Mouse (Mus musculus): ENCODE data around the gene Nynrin. TPM values are rescaled to one million over a fixed set of nuclear protein-coding genes. Genes with fewer than 3 reads are reported as not detected.

Nynrin gene
- polyA plus RNA-seq, 1 experiment from 2014 or later, result 13.6 TPM

DNA sequence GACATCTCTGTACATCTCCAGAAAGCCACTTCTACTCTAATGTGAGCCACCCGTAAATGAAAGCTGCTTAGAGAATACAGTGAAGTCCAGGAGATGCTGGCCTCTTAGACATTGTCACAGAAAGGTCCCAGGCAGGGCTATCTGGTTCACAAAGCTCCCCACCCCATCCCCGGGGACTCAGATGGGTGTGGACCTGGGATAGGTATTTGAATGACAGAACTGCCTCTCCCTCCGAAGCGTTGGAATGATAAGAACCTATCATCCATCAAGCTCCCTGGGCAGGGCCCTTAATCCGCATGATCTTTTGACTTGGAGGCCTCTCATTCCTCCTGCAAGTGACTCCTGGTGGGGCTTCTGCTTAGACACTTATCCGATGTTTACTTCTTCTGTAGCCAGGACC is 2.9 kb upstream of the Nynrin start:
- Histone ChIP-seq H3K4me3 (no peak overlapping the region), H3K9ac (no peak overlapping the region), H3K27me3 (replicated peaks) (no peaks in the 10 kb centered on the region), H3K36me3 (replicated peaks) (no peaks in the 10 kb centered on the region), H3K4me2 (no peak overlapping the region), H3K4me1 (peaks cover 26% of the 10 kb centered on the region), H3K27ac (no peak overlapping the region), H3K9me3 (no peaks in the 10 kb centered on the region)
- WGBS, result 70% methylated on average over 6 of the region's 6 CpGs
- no peak for ATAC-seq (replicated peaks)

DNA sequence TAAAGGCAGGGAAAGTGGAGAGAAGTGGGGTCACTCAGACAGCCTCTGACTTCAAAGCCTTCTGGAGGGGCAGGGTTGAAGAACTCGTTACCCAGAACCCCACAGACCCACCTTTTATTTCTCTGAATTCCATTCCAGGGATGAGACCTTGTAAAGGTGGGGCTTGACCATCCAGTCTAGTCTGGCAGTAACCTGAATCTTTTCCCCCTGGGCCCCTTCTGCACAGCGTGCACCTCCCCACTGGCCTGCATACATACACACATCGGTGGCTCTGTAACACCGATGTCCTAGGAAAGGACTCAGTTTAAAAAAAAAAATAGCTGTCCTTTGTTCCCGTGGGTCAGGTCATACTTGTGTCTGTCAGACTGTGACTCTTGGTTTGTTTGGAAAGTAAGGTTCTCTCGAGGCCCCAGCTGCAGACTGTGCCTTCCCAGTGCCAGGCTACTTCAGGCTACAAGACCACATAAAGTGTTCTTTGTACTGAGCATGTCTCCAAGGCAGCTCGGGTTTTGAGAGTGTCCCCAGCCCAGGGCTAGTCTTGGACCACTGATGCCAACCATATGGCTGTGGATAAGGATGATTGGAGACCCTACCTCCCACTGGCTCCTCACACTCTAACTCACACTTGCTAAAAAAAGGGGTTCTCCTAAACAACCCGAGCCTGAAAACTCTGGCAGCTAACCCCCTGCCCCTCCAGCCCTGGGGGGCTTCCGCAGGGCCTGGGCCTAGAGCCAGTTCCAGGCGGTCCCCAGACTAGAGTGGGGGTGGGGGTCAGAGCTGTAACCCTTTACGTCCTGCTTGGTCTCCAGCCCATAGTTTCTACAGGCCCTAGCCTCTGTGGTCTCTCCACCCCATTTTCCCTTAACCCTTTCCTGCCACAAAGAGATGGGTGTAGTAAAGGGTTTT is 911 bp upstream of the Nynrin start:
- Histone ChIP-seq H3K9me3 (no peaks in the 10 kb centered on the region), H3K27me3 (replicated peaks) (no peaks in the 10 kb centered on the region), H3K36me3 (replicated peaks) (no peaks in the 10 kb centered on the region), H3K4me1 (peaks cover 45% of the 10 kb centered on the region), H3K27ac (peak overlapping the region; percentile 83), H3K4me3 (peak overlapping the region; percentile 65), H3K9ac (no peak overlapping the region; the same call in 1 of the 2 replicates), H3K4me2 (peak overlapping the region; percentile 61)
- ATAC-seq (replicated peaks), result peak; percentile 79
- WGBS, result 4% methylated on average over 11 of the region's 11 CpGs

DNA sequence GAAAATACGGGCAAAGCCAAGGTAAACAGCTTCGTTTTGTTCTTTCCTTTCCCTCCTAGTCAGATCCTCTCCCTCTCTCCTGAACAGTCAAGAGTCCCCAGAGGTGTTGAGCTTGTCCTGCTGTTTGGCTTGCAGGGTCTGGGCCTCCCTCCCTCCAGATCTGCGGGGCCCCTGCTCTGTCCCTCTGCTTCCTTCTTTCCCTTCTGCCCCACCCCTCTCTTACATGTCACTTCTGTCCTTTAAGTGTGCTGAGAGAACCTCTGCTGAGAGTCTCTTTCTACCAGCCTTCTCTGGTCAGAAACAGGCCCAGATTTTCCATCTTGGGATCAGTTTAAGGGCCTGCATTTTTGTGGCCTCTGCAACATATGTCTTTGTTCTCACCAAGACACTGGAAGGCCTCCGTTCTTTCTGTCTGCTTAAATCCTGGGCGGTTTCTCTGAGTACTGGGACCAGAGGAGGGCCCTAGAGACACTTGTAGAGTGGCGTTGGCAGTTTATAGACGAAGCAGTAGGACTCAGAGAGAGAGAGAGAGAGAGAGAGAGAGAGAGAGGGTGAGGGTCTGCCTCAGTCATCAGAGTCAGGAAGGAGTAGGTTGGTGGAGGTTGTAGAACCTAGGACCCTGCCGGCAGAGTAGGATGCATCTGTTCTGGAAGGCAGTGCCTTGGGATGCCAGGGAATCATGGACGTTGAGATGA is 743 bp downstream of the Nynrin start:
- Histone ChIP-seq H3K9ac (peak overlapping the region; percentile 67), H3K27me3 (replicated peaks) (no peaks in the 10 kb centered on the region), H3K27ac (peak overlapping the region; percentile 83), H3K4me3 (peak overlapping the region; percentile 65), H3K36me3 (replicated peaks) (no peaks in the 10 kb centered on the region), H3K4me2 (peak overlapping the region; percentile 61), H3K9me3 (no peaks in the 10 kb centered on the region), H3K4me1 (peaks cover 56% of the 10 kb centered on the region)
- peak; percentile 44 for ATAC-seq (replicated peaks)
- under 1% methylated on average over 9 of the region's 9 CpGs for WGBS

DNA sequence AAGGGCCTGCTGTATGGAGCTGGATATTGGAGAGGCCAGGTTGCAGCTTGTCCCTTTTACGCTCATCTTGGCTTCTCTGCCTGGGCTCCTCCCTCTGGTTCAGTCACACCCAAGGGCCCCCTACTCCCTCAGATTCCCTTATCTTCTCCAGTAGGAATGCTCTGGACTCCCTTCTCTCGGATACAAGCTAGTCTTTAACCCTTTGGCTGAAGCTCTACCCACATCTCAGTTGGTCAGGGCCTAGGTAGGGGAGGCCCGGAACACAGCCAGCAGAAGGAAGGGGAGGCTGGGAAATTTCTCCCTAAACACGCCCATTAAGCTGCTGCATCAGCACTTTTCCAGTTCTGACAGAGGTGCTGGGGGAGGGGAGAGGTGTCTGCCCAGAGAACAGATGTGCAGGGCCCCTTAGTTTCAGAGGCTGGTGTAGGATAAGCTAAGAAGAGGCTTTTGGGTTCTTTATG is 1.3 kb downstream of the Nynrin start:
- Histone ChIP-seq H3K4me3 (peak overlapping the region; percentile 65), H3K9ac (peak overlapping the region; percentile 67), H3K4me1 (peaks cover 57% of the 10 kb centered on the region), H3K4me2 (peak overlapping the region; percentile 61), H3K27ac (peak overlapping the region; percentile 83), H3K9me3 (no peaks in the 10 kb centered on the region), H3K36me3 (replicated peaks) (no peaks in the 10 kb centered on the region), H3K27me3 (replicated peaks) (no peaks in the 10 kb centered on the region)
- WGBS, result 0% methylated on average over 4 of the region's 4 CpGs
- peak; percentile 41 for ATAC-seq (replicated peaks)

DNA sequence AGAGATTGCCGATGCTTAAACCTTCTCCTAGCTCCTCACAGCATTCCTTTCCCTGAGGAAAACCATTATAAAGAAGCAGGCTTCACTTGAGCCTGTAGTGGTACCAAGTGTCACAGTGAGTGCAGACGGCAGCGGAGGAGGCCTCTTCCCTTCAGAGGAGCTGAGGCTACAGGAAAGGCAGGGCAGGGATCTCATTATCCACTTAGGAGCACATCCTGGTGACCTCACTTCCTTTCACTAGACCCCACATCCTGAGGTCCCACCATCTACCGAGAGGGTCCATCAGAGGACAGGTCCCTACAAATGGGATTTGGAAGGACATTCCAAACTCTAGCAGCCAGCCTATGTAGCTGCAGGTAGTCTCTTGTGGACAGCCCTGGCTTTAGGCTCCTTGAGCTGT is 3.8 kb downstream of the Nynrin start:
- ATAC-seq (replicated peaks), result no peak
- Histone ChIP-seq H3K27ac (no peak overlapping the region), H3K4me1 (peaks cover 61% of the 10 kb centered on the region), H3K9me3 (no peaks in the 10 kb centered on the region), H3K36me3 (replicated peaks) (no peaks in the 10 kb centered on the region), H3K27me3 (replicated peaks) (no peaks in the 10 kb centered on the region), H3K4me3 (no peak overlapping the region), H3K4me2 (no peak overlapping the region; the same call in 1 of the 2 replicates), H3K9ac (no peak overlapping the region)
- 66% methylated on average over 4 of the region's 4 CpGs for WGBS

DNA sequence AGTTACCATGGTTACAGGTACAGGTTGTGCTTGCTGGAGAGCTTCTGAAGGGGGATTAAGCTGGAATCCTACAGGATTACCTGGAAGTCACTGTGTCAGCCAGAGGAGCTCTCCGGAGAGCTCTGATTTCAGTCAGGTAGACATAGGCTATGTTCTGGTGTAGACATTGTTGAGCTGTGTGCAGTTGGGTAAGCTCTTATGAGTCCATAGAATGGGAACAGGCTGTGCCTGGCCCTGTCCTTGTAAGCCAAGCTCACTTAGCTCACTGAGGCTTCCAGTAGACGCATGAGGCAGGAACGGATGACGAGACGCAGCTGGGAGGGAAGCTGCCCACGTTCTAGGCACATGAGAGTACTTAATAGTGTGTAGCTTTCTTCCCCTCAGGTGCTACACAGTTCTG is 8.4 kb downstream of the Nynrin start:
- H3K27ac ChIP-seq, result no peak overlapping the region
- no peak overlapping the region for H3K9ac ChIP-seq
- 76% methylated on average over 6 of the region's 6 CpGs for WGBS
- peak; percentile 10; the same call in 1 of the 2 replicates for ATAC-seq (replicated peaks)
- no peak overlapping the region for H3K4me3 ChIP-seq
- no peaks in the 10 kb centered on the region for H3K27me3 ChIP-seq (replicated peaks)
- H3K4me2 ChIP-seq, result no peak overlapping the region
- H3K4me1 ChIP-seq, result peaks cover 32% of the 10 kb centered on the region
- H3K36me3 ChIP-seq (replicated peaks), result peaks cover 13% of the 10 kb centered on the region
- no peaks in the 10 kb centered on the region for H3K9me3 ChIP-seq

DNA sequence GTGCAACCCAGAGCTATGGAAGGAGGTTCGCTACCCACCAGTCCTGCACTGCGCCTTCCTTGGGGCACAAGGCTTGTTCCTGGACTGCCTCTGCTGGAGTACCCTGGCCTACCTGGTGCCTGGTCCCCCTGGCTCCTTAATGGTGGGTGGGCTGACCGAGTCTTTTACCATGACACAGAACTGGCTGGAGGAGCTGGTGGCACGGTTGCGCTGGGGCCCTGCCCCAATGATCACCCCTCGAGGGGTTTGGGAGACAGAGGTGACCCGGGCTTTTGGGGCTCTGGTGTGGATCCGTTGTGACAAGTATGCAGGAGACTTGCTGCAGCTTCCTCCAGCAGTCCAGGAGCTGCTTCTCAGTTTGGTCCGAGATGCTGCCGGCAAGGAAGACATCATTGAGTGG is 9.2 kb downstream of the Nynrin start:
- peaks cover 24% of the 10 kb centered on the region for H3K4me1 ChIP-seq
- no peak overlapping the region for H3K4me2 ChIP-seq
- 94% methylated on average over 10 of the region's 10 CpGs for WGBS
- no peaks in the 10 kb centered on the region for H3K9me3 ChIP-seq
- peaks cover 13% of the 10 kb centered on the region for H3K36me3 ChIP-seq (replicated peaks)
- no peak overlapping the region for H3K27ac ChIP-seq
- H3K9ac ChIP-seq, result no peak overlapping the region
- H3K4me3 ChIP-seq, result no peak overlapping the region
- no peaks in the 10 kb centered on the region for H3K27me3 ChIP-seq (replicated peaks)
- no peak; the same call in 1 of the 2 replicates for ATAC-seq (replicated peaks)

DNA sequence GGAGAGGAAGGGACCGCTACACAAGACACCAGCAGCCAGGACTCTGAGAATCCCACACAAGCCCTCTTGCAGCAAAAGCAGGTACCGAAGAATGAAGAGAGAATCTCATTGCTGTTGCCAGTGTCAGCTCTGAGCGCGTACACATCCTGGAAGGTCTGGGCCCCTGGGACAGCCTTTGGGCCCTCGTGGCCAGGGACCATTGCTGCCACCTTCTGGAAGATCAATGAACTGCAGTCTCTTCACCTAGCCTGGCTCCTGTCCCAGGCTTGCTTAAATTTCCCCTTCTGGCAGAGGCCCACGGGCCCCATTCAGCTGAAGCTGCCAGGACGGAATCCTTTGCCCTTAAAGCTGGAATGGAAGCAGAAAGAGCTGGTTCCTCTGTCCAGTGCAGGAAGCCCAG is 10.0 kb downstream of the Nynrin start:
- Histone ChIP-seq H3K4me3 (no peak overlapping the region), H3K27me3 (replicated peaks) (no peaks in the 10 kb centered on the region), H3K4me2 (no peak overlapping the region), H3K36me3 (replicated peaks) (peaks cover 20% of the 10 kb centered on the region), H3K4me1 (peaks cover 20% of the 10 kb centered on the region; the same call in 1 of the 2 replicates), H3K9me3 (no peaks in the 10 kb centered on the region), H3K27ac (no peak overlapping the region), H3K9ac (no peak overlapping the region)
- 24% methylated on average over 7 of the region's 7 CpGs for WGBS
- ATAC-seq (replicated peaks), result no peak

DNA sequence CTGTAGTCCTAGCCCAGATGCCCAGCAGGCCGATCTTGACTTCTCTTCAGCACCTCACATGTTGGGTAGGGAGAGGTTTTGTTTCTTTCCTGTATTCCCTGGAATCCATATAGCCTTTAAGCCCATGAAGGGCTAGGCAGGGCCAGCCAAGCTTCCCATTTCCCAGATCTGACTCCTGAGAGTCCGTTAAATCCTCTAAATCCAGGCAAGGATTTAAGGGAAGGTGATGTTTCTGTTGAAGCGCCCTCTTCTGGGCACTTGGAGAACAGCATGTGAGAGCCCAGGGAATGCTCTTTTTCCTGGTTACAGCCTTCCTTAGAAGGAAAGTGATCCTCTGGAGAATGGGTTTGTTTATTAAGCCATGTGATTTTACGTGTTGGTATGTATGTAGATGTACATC is 13.2 kb downstream of the Nynrin start:
- ATAC-seq (replicated peaks), result no peak
- Histone ChIP-seq H3K27me3 (replicated peaks) (no peaks in the 10 kb centered on the region), H3K36me3 (replicated peaks) (peaks cover 50% of the 10 kb centered on the region), H3K9ac (no peak overlapping the region), H3K4me1 (peaks cover 5% of the 10 kb centered on the region; the same call in 1 of the 2 replicates), H3K4me2 (no peak overlapping the region), H3K4me3 (no peak overlapping the region), H3K27ac (no peak overlapping the region), H3K9me3 (no peaks in the 10 kb centered on the region)
- WGBS, result 35% methylated on average over 4 of the region's 4 CpGs

DNA sequence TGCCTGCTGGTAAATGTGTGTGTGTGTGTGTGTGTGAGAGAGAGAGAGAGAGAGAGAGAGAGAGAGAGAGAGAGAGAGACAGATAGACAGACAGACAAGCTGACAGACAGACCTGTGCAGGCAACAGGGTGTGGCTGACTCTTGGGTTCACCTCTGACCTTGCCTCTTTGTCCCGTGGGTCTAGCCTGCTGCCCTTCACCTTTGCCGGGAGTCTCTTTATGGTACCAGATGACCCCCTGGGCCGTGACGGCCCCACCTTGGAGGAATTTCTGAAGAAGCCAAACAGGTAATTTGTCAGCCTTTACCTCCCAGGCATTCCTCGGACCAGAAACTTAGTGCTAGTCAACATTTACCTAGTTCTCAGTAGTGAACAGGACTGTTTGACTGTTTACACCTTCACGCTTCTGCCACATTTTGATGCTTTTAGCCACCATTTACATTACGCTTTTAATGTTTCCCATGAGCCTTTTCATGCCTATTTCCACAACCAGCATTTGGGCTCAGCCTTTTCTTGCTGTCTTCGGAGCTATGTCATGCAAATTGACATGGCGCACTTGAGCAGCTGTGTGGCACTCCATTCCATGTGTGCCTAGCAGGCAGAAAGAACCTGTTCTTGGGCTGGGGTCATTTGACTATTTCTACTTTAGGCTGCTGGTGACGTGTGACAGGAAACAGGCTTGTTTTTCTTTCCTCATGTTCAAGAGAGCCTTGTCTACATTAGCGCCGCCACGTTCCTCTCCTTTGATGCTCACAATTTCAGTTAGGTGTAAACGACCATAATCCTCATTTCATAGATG is 14.6 kb downstream of the Nynrin start:
- Histone ChIP-seq H3K4me3 (no peak overlapping the region), H3K4me1 (0 out of 2 replicates have a peak, but pooled peaks cover 6% of the 10 kb centered on the region), H3K9me3 (no peaks in the 10 kb centered on the region), H3K9ac (no peak overlapping the region), H3K27ac (no peak overlapping the region), H3K4me2 (no peak overlapping the region), H3K27me3 (replicated peaks) (no peaks in the 10 kb centered on the region), H3K36me3 (replicated peaks) (peaks cover 50% of the 10 kb centered on the region)
- no peak for ATAC-seq (replicated peaks)
- 87% methylated on average over 14 of the region's 14 CpGs for WGBS

DNA sequence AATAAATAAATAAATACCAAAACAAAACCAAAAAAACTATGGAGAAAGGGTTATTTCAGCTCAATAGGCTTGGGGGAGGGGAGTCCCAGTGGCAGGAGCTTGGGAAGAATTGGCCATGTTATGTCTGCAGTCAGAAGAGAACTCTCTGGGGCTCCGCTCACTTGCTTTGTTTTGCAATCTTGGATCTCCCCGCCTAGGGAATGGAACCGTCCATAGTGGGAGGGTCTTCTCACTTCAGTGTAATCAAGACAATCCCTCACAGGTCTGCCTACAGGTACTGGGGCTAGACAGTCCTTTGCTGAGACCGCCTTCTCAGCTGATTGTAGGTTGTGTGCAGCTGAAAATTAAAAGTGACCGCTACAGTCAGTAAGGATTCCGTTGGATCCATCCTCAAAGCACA is 15.7 kb downstream of the Nynrin start:
- H3K36me3 ChIP-seq (replicated peaks), result peaks cover 50% of the 10 kb centered on the region

DNA sequence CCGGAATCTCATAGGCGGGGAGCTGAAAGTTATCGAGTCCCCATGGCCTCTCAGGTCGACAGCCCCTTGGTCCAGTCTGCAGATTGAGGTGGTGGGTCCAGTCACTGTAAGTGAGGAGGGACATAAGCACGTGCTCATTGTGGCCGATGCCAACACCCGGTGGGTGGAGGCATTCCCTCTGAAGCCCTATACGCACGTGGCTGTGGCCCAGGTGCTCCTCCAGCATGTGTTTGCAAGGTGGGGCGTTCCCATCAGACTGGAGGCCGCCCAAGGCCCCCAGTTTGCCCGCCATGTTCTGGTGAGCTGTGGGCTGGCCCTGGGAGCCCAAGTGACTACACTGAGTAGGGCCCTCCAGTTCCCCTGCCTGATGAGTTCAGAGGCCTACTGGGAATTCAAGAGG is 18.2 kb downstream of the Nynrin start:
- Histone ChIP-seq H3K9ac (no peak overlapping the region), H3K27me3 (replicated peaks) (no peaks in the 10 kb centered on the region), H3K27ac (no peak overlapping the region), H3K4me2 (no peak overlapping the region), H3K4me1 (peaks cover 9% of the 10 kb centered on the region), H3K36me3 (replicated peaks) (peaks cover 37% of the 10 kb centered on the region), H3K9me3 (no peaks in the 10 kb centered on the region), H3K4me3 (no peak overlapping the region)
- WGBS, result 93% methylated on average over 12 of the region's 12 CpGs
- ATAC-seq (replicated peaks), result no peak

More for the DNA sequence above, 15.7 kb downstream of the Nynrin start:
- Histone ChIP-seq H3K4me2 (no peak overlapping the region), H3K4me1 (peaks cover 9% of the 10 kb centered on the region), H3K27me3 (replicated peaks) (no peaks in the 10 kb centered on the region), H3K9me3 (no peaks in the 10 kb centered on the region), H3K9ac (no peak overlapping the region), H3K4me3 (no peak overlapping the region), H3K27ac (no peak overlapping the region)
- no peak for ATAC-seq (replicated peaks)
- 98% methylated on average over 6 of the region's 6 CpGs for WGBS
